Mouse (Mus musculus) gonadal fat pad, adult 2 months (tissue): ENCODE data around the gene Tdrd9. TPM values are rescaled to one million over a fixed set of nuclear protein-coding genes. Genes with fewer than 3 reads are reported as not detected.

Experiments
- DNase-seq: peaks from one replicate; pipeline ENCODE4 v3.0.0-alpha.2; 2012; ENCODE audit warnings: low read depth
- polyA plus RNA-seq: library from polyadenylated mRNA; depleted of rRNA; stranded (reverse); fragments of >200 nt; gene quantifications from 2 replicates; pipeline ENCODE4 v1.2.3, GENCODE M21; 2012

Gene Tdrd9
- polyA plus RNA-seq, 1 experiment, result 0.04 TPM

DNA sequence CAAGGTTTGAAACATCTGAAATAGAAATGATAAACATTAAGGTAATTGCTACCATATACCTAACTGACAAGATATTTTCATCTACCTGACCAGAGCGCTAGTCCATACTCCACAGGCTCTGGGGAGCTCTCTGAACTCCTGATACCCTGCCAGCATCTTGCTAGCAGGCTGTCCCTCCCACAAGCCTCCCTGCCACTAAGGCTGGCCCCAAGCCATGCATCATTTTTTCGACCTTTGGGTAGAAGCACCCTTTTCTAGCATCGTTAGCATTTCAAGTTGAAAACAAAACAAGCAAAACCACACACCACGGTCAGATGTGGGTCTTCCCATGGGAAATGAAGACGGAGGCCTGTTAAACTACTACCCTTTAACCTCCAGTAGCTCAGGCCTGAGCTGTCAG lies 8.0 kb upstream of the Tdrd9 start:
- no peak for DNase-seq

DNA sequence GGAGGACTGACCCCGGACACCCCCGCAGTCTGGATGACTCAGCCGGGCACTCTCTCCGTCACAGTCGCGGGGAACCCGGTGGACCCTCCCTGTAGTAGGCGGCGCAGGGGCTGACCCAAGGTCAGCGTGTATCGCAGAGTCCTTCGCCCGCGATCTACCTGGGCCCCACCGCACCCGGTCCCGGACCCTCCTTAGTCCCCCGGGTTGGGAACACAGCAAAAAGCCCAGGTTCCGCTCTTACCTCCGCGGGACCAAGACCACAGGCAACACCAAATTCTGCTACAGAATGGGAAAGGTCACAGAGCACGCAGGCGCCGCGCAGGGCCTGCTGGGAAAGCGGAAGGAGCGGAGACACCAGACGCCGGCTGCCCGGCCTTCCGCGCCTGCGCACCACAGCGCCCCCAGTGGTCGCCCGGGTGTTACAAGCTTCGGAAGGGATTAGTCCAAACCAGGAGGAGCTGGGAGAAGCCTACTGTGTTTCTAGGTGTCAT lies 4.6 kb upstream of the Tdrd9 start, which contains the start of gene Atp5mpl:
Gene Atp5mpl, minus strand, starts transcription at position 295 of the 491 bp plus-strand sequence.
- DNase-seq, result no peak

DNA sequence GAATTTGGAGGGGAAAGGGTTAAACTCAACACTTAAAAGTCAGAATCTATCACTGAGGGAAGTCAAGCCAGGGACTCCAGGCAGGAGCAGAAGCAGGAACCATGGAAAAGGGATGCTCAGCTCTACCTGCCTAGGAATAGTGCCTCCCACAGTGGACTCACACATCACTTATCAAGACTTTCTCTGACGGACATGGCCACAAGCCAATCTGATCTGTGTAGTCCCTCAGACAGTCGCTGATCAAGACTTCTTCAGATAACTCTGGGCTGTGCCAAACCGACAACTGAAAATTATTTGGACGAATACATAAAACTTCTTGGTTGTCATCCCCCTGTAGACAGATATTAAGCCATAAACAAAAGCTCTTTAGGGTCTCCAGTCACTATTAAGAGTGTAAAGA lies 1.3 kb upstream of the Tdrd9 start:
- no peak for DNase-seq

DNA sequence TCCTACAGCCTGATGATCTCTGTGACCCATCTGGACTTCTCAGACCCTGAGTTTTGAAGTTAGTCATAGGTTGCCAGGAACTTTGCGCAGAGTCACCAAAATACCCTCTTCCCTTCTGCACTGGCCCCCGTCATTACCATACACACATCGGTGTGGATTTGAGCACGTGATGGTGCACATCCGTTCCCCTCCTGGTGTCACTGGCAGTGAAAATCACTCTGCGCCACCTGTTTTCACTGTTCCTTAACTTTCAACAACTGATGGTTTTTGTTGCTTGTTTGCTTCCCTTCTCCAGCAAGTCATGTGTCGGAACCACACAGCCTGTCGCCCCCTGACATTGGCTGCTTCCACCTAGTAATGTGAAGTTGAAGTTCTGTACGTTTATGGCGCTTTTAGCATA lies 1.1 kb downstream of the Tdrd9 start:
- no peak for DNase-seq

DNA sequence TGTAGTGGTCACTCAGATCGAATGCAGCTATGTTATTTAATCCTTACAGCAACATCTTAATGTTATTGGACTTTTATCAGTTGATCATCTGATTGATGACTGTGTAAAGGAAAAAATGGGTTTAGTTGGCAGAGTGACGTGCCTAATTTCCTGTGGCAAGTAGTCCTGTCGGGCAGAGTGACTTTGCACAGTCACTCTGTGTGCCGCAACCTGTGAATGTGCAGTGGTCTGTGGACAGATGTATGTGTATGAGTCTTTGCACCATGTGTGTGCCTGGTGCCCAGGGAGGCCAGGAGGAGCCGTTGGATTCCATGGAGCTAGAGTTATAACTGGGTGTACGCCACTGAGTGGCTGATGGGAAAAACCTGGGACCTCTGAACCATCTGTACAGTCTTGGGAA lies 3.2 kb downstream of the Tdrd9 start:
- no peak for DNase-seq

DNA sequence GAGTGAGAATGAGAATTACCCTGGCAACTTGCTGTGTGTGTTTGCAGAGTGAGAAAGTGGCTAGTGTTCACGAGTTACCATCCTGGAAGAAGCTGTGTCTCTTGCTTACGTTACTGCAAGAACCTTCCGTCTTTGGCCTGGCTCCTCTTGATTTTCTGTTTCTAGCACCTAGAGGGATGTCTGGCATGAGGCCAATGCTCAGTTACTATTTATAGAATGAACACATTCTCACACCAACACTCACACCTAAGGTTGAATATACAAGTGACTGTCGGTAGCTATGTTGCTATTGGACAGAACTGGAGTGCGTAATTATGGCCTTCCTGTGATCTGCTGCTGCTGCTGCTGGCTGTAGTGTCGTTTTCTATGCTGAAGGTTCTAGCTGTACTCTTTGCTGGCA lies 5.8 kb downstream of the Tdrd9 start:
- no peak for DNase-seq

DNA sequence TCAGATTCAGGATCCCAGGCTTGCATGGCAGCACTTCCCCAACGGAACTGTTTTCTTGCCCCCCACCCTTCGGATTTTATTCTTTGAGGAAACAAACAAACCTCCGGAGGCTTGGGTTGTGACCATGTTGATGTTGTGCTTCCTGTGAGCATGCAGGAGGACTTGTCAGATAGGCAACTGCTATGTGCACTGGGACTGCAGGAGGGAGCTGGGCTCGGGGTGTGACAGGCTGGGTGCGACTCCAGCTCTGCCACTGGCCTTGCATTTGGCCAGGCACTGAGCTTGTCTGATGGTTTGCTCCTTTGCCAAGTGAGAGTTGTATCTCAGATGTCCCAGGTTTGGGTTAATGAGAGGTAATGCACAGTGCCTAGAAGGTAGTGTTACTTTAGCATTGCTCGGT lies 6.9 kb downstream of the Tdrd9 start:
- no peak for DNase-seq

DNA sequence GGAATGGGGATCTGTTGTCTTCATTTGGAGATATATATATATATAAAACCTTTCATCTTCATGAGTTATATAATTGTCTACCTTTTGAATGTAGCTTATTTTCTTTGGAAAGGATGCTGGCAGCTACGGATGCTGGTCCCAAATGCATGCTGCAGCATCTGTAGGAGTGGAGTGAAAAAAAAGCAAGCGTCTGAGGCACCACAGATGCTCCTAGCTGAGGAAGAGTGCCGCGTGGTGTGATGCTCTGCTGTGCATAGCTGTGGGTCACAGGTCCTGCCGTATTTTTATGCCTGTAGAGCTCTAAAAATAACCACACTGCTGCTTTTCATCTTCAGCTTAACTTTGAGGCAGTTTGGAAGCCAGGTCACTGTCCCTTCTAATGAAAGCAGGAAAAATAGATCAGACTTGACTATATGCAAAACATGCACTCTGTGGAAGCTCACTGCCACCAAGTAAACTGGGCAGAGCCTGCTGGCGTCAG lies 9.6 kb downstream of the Tdrd9 start, which contains the start of gene Rd3l:
Gene Rd3l, minus strand, starts transcription at position 431 of the 481 bp plus-strand sequence.
- no peak for DNase-seq

DNA sequence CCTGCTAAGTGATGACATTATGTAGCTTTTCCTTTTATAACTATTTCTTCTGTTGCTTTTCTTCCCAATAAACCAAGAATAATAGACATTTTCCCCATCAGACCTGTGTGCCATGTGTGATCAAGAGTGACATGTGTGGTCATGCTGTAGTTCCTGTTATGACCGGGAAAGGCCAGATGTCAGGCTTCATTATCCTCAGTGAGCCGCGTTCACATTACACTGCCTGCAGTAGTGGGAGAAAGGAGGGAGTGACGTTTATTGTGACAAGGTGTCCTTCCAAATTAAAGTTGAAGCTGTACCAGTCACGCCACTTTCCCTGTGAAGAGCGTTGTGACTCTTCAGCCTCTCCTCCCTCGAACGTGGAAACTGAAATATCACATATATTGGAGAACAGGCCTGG lies 10.5 kb downstream of the Tdrd9 start:
- no peak for DNase-seq

DNA sequence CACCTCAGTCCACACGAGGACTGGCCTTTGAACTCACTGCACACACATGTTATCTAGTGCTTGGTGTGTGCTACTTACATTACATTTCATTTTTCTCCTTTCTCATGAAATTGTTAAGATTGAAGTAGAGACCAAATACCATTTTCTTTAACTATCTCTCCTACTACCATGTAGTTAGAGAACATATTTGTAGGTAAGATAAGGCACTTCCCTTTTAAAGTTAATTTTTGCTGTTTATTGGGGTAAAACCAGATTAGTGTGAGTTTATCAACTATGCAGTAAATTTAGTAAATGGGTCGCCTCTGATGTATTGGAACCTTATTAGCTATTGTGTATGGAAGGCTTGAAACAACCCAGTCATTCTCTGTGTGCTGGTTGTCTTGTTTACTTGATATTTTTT lies 11.8 kb downstream of the Tdrd9 start:
- no peak for DNase-seq

DNA sequence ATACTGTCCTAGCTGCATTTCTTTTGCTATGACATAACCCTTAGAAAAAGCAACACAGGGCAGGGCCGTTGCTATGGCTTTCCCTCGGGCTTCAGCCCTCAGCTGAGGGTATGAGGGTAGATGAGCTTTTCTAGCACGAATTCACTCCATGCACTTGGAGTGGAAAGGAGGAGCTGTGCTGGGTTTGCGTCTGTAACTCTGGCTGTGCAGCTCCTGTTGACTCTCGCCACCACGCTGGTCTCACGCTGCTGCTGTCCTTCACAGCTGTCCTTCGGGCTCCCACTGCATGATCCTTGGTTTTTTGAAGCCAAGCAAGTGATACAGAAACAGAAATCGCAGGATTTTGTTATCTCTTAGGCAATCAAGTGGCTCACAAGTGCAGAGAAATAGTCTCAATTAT lies 15.4 kb downstream of the Tdrd9 start:
- no peak for DNase-seq

DNA sequence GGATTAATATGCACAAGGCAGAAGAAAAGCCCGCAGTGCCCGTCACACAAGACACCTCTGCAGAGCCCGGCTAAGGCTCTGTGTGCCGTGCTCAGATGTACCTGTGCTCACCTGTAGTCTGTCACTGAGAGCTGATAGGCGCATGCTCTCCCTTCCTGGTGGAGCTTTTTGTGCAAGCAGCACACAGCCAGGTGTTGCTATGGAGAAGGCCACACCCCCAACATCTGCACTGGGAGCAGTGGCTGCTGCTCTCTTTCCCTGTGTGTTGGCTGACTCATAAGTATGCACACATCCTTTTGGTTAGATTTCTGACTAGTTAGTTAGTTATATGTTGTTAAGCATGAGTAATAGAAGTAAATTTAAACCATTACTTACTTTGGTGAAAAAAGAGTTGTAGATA lies 21.3 kb downstream of the Tdrd9 start:
- no peak for DNase-seq

DNA sequence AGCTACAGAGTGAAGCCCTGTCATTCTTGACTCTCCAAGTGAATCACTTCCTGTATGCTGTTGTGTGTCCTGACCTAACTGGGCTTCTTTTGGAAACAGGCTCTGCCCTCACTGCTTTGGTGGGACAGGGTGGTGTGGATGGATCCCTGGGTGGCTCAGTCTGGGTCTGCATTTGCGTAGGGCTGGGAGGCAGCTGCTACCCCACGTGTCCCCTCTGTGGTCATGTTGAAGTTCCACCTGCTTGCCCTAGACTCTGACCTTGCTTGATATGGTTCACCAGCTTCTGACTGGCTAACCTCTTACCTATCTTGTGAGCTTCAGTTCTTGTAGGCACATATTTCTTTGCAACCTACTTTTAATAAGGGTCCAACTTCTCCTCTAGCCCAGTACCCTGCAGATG lies 23.8 kb downstream of the Tdrd9 start:
- no peak for DNase-seq

DNA sequence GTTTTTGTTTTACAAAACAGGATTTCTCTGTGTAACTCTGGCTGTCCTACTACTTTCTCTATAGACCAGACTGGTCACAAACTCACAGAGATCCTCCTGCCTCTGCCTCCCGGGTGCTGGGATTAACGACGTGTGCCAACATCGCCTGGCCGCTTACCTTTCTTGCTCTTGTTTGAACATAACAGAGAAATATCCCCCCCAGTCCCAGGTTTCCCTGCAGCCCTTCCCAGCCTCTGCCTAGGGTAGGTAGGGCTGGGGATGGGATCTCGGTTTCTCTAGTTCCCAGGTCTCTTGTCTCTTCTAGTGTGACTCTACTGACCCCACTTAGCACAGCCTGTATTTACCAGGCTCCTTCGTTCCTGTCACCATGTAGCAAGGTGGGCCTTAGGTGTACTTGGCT lies 28.4 kb downstream of the Tdrd9 start:
- no peak for DNase-seq

DNA sequence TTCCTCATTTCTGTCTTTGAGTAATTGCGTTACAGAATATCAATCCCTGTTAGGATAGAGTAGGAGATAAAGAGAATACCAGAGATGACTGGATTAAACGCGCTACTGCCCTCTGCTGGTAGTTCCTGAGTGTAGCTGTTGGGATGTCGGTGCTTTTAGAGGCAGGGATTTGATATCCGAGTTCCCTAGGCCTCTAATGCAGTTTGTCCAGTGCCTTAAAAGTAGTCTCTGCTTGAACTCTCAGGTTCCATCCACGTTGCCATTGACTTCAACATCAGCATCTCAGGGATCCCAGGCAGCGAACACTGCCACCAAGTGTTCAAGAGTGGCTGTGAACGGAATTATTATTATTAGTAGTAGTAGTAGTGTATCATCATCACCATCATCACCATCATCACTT lies 29.9 kb downstream of the Tdrd9 start:
- no peak for DNase-seq

DNA sequence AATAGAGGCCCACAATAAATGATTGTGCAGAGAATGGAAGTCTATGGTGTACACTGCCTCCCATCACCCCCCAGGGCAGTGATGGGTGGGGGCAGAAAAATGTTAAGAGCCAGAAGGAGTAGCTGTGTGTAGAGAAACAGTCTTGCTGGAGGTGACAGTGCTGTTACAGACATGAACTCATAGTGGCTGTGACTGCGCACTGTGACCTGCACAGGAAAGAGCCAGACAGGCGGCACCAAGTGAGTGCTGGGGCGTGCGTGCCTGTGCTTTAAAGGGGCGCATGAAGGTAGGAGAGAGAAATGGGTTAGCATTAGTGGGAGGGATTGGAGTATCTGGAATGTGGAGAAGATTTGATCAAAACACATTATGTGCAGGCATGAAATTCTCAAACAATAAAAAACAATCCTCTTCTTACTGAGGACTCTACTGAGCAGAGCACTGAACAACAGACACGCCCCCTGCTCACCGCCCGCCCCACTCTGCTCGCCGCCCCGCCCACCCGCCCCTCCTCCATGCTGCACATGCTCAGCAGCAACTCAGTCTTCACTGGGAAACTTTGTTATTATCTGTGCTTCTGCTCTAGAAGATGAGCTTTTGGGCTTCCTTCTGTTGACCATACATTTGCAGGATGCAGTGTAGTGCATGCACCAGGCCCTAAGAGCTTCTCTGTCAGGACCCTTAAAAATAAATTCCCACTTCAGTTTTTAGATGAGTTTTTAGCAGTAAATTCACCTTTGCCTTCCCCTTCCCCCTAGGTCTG lies 41.3 kb downstream of the Tdrd9 start:
- no peak for DNase-seq

DNA sequence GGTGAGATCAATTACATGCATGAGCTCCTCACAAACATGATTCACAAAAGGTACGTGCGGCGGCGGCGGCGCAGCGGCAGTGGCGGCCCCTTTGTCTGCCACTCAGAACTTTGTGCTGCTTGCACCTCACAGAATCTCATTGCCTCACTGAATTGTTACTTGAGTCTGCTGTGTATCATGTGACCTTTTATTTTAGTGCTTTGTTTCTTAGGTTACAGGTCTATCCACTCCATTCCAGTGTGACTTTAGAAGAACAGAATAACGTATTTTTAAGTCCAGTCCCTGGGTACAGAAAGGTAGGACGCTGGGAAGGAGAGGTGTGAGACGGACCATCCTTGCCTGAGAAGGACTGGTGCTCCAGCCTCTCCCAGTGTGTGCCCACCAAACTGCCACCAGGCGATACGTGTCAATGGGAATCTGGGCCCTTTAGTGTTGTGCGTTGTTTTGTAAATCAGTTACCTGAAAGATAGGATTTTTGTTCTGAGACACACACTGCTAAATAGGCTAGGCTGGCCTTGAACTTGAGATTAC lies 42.0 kb downstream of the Tdrd9 start:
- DNase-seq, result no peak

DNA sequence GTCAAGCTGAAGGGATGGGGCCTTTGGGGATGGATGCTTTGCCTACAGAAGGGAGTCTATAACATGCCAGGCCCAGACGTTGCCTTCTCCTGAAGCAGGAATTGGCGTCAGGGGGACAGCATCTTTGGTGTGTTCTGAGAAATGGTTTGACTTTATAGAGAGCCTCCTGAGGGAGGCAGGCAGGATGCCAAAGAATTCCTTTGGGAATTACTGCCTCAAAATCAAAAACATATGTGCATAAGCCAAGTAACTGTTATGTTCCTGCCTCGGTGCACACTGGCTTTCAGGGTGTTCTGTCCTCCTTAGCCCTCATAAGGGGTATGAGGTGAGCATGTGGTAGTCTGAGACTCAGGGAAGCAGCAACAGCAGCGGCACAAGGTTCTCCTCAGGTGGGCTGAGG lies 45.0 kb downstream of the Tdrd9 start:
- no peak for DNase-seq

DNA sequence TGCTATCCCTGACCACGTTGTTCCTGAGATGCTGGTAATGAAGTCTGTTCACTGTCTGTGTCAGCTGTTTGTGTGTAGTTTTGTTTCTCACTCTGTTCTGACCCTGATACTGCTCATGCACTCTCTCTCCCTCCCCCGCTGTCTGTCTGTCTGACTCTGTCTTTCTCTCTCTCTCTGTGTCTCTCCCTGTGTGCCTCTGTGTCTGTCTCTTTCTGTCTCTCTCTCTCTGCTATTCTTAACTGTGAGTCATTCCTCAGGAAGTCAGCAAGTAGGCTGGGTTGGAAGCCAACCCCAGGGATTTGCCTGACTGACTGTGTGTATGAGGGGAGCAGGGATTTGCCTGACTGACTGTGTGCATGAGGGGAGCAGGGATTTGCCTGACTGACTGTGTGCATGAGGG lies 51.9 kb downstream of the Tdrd9 start:
- DNase-seq, result no peak

DNA sequence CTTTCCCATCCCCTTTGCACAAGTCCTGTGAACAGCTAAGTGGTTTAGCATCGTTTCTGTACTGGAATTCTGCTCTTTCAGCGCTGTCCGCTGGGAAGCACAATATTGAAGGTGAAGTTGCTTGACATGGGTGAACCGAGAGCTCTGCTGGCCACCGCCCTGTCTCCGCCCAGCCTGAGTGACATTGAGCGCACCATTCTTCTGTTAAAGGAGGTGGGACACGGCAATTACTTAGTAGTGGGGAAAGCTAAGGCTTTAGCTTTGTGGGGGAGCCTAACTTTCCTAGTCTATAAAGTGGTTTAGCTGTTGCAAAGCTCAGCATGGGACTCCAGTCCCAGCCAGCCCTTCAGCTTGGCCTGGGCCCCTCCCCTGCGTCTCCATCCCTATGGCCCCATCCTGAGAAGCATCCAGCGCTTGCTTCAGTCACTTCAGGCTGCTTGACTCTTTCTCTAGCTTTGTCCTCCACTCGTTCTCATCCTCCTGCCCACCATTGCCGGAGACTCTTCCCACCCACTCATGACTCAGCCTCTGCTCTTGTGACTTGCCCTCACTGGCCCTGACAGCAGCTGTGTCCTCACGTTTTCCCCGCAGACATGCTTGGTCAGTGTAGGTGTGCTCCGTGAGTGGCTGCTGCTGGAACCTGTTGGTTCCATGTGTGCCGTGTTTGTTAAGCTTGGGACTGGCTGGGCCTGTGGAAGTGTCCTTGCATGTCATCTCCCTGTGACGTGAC lies 53.4 kb downstream of the Tdrd9 start:
- DNase-seq, result no peak

DNA sequence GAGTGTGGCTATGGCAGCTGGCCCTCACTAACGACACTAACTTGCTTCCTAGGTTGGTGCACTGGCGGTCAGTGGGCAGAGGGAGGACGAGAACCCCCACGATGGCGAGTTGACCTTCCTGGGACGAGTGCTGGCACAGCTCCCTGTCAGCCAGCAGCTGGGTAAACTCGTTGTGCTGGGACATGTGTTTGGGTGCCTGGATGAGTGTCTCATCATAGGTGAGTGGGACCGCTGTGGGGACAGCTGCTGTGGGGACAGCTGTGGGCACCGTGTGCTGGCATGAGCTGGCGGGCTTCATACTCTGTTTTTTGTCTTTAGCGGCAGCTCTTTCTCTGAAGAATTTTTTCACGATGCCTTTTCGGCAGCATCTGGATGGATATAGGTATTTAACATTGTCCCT lies 54.1 kb downstream of the Tdrd9 start:
- DNase-seq, result no peak

DNA sequence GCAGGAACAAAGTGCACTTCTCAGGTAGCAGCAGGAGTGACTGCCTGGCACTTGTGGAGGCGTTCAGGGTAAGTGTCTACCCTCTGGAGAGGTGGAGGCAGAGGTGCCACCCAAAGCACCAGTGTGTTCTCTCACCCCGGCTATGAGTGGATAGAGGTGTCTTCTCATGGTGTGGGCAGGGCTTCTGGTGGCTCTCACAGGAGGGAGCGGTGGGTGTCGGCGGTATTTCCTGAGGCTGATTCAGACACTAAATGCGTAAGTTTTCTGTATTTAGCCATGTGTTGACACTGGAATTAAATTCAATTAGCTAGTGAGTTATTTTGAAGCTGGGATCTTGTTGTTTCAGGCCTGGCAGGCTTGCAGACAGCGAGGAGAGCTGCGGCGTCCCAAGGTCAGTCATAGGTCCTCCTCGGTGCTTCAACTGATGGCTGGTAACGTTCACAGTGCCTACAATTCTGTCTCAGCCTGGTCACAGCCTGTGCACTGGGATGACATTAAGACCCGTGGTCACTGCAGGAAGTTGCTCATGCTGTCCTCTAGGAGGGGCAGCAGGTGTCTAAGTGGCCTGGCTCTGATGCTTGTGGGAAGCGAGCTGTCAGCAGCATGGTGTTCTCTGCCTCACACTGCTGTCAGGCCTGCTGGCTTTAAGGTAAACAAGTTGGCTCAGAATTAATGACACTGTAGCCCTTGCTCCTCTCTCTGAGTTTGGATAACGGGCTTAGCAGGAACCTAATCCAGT lies 54.7 kb downstream of the Tdrd9 start:
- no peak for DNase-seq
